Mouse (Mus musculus) midbrain, postnatal 0 days (tissue): Measurements from ENCODE around the gene Hoxa11. TPM values are rescaled to one million over a fixed set of nuclear protein-coding genes. Genes with fewer than 3 reads are reported as not detected.

Experiments used
- ATAC-seq: fragments of 200-750 bp; cut with Nextera tagmentation; 2 replicates; pipeline ENCODE4 v1.8.0; 2017; ENCODE audit warnings: moderate number of reproducible peaks, mild to moderate bottlenecking, moderate TSS enrichment, moderate library complexity; ENCODE audit not compliant: low FRiP score
- DNase-seq: peaks from one replicate; pipeline ENCODE4 v3.0.0-alpha.2; 2015; ENCODE audit warnings: low spot score
- H3K27ac ChIP-seq: fragments of 300-500 bp; sonication (generic); 2 replicates; pipeline ENCODE4 v1.5.1; 2014; ENCODE audit warnings: low read depth, mild to moderate bottlenecking, low read length, mixed read lengths
- H3K27me3 ChIP-seq: fragments of 300-500 bp; sonication (generic); 2 replicates; pipeline ENCODE4 v1.6.1; 2014; ENCODE audit warnings: low read length, control low read depth, mixed read lengths; ENCODE audit not compliant: insufficient read depth
- H3K36me3 ChIP-seq: fragments of 300-500 bp; sonication (generic); 2 replicates; pipeline ENCODE4 v1.6.1; 2014; ENCODE audit warnings: low read length, control low read depth, mixed read lengths; ENCODE audit not compliant: insufficient read depth
- H3K4me1 ChIP-seq: fragments of 300-500 bp; sonication (generic); 2 replicates; pipeline ENCODE4 v1.6.1; 2014; ENCODE audit warnings: mild to moderate bottlenecking, control low read depth, antibody characterized with exemption, low read length, mixed read lengths; ENCODE audit not compliant: insufficient read depth
- H3K4me2 ChIP-seq: fragments of 300-500 bp; sonication (generic); 2 replicates; pipeline ENCODE4 v1.6.1; 2014; ENCODE audit warnings: low read depth, mild to moderate bottlenecking, low read length, mixed read lengths; ENCODE audit not compliant: poor library complexity, severe bottlenecking
- H3K4me3 ChIP-seq: fragments of 300-500 bp; sonication (generic); 2 replicates; pipeline ENCODE4 v1.5.1; 2014; ENCODE audit warnings: low read depth, mild to moderate bottlenecking, low read length, moderate library complexity
- H3K9ac ChIP-seq: fragments of 300-500 bp; sonication (generic); replicated peaks from 2 replicates; pipeline ENCODE4 v1.6.1; 2014; ENCODE audit warnings: mild to moderate bottlenecking, low read length, moderate library complexity, mixed read lengths; ENCODE audit not compliant: poor library complexity, severe bottlenecking
- H3K9me3 ChIP-seq: fragments of 300-500 bp; sonication (generic); 2 replicates; pipeline ENCODE4 v1.6.1; 2016; ENCODE audit warnings: low read length, control low read depth
- CTCF ChIP-seq: IDR thresholded peaks from 2 replicates; pipeline ENCODE4 v1.5.1; 2016; ENCODE audit warnings: antibody characterized with exemption, mild to moderate bottlenecking
- WGBS: fragments of 180-500 bp; shearing (Covaris S2); extraction: QIAGEN DNeasy Blood & Tissue Kit; methylation state at CpG from one replicate; pipeline ENCODE4 v1.1.7; 2014; 5-methylcytosine and 5-hydroxymethylcytosine counted together
- polyA plus RNA-seq: library from polyadenylated mRNA; unstranded; fragments of >200 nt; fragmentation: Nextera tagmentation; extraction: Ambion mirVana; gene quantifications from 2 replicates; pipeline ENCODE4 v1.2.1, GENCODE M21; 2015
- total RNA-seq: library from RNA; depleted of rRNA; stranded (reverse); fragments of >200 nt; gene quantifications from 2 replicates; pipeline ENCODE4 v1.2.3, GENCODE M21; 2014

The Hoxa11 gene
- total and polyA plus RNA-seq, 2 experiments from 2014 or later, result not detected

DNA sequence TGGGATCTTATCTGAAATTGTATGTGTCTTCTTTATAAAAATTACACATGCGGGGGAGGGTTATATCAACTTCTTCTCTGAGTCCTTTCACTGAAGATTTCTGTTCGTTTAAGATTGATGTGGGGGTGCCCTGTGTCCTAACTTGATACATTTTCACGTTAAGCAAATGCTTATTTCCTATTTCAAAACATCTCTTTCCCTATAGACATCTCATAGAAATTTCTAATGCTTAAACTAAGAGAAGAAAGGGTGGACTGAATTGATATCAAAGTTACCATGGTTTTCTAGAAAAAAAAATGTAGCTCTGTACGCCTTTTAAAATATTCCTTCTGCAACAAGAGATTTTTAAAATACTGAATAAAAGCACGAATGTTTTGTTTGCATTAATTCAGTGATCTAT is 21.6 kb upstream of the Hoxa11 start:
- ATAC-seq (no peak), DNase-seq (no peak)
- H3K4me1 ChIP-seq, result no peaks in the 10 kb centered on the region; the same call in 1 of the 2 replicates
- peaks cover 95% of the 10 kb centered on the region for H3K27me3 ChIP-seq
- no peak for TF ChIP-seq CTCF
- no peak overlapping the region for H3K9ac ChIP-seq
- no peaks in the 10 kb centered on the region for H3K36me3 ChIP-seq
- H3K4me2 ChIP-seq, result no peak overlapping the region
- 15% methylated on average over 5 of the region's 5 CpGs for WGBS
- H3K27ac ChIP-seq, result no peak overlapping the region
- no peak overlapping the region for H3K4me3 ChIP-seq
- no peaks in the 10 kb centered on the region for H3K9me3 ChIP-seq

- ATAC-seq, result no peak
- no peak overlapping the region for H3K9ac ChIP-seq
- H3K27me3 ChIP-seq, result peaks cover 97% of the 10 kb centered on the region
- no peaks in the 10 kb centered on the region for H3K9me3 ChIP-seq
- H3K36me3 ChIP-seq, result no peaks in the 10 kb centered on the region
- no peak for DNase-seq
- 2% methylated on average over 9 of the region's 9 CpGs for WGBS
- TF ChIP-seq CTCF, result no peak
- H3K4me1 ChIP-seq, result no peaks in the 10 kb centered on the region; the same call in 1 of the 2 replicates
- no peak overlapping the region for H3K4me3 ChIP-seq
- H3K4me2 ChIP-seq, result no peak overlapping the region
- H3K27ac ChIP-seq, result no peak overlapping the region
Measured at GRCm38 (mm10) chr6:52266666-52266985, 21.0 kb upstream of the Hoxa11 start.

DNA sequence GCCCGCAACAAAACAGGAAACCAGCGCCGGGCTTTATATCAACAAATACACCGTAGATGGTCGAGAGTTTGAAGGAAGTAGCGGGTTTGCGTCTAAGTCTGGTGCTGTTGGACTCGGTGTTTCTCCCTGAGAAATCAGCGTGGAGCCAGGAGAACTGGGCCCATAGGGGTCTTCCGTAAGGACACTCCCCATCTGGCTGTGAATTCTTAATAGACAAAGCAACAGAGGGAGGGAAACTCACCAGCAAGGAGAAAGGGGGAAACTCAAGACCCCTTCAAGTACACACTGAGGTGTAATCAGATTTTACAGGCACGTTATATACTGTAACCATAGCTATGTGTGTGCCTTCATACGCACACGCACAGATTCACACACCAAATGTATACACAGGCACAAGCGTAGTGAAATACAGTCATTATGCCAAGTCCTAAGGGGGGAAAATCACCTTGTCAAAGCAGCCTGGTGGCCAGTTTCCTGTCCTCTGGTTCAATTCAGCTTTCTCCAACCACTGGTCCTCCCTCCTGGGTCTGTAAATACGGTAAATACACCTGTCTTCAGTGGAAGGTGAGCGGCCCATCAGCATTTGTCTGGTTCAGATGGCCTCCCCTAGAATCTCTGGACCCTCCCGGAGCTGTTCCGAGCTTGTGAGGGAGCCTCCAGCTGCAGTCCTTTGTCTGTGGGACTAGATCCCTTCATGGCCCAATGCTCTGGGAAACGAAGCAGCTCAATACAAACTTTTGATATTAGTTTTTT is 20.5 kb upstream of the Hoxa11 start:
- H3K36me3 ChIP-seq, result no peaks in the 10 kb centered on the region
- H3K9ac ChIP-seq, result no peak overlapping the region
- ATAC-seq, result no peak
- no peak for TF ChIP-seq CTCF
- WGBS, result under 1% methylated on average over 19 of the region's 19 CpGs
- peaks cover 95% of the 10 kb centered on the region for H3K27me3 ChIP-seq
- H3K4me2 ChIP-seq, result no peak overlapping the region
- H3K4me1 ChIP-seq, result no peaks in the 10 kb centered on the region; the same call in 1 of the 2 replicates
- DNase-seq, result no peak
- H3K9me3 ChIP-seq, result no peaks in the 10 kb centered on the region
- H3K27ac ChIP-seq, result no peak overlapping the region
- H3K4me3 ChIP-seq, result no peak overlapping the region

DNA sequence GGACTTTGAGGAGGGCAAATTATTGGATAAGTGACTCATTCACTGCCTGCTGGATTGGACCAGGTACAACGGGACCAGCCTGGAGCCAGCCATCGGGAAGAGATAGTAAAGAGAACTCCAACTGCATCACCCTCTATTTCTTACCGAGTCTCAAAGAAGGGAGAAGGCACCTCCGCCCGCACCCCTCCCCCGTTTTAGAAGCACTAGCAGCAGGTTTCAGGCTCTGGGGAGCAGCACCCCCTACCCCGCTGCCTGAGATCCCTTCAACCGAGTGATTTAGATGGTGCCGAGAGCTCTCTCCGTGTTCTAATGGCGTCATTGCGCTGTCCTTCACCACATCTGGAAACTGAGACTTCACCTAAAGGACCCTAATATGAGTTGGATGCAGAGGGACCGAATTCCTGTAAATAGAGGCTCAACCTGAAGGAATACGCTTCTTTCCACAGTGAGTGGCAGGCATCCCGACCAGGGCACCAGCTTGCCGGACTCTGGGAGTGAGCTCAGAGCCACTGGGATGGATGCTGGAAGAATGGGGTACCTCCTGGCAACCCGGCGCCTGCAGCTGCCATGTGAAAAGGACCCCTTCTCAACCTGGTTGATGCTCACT is 19.8 kb upstream of the Hoxa11 start:
- H3K4me2 ChIP-seq, result no peak overlapping the region
- no peak overlapping the region for H3K27ac ChIP-seq
- no peak for TF ChIP-seq CTCF
- no peak overlapping the region for H3K4me3 ChIP-seq
- H3K9ac ChIP-seq, result no peak overlapping the region
- no peaks in the 10 kb centered on the region for H3K9me3 ChIP-seq
- DNase-seq, result no peak
- peaks cover 93% of the 10 kb centered on the region for H3K27me3 ChIP-seq
- under 1% methylated on average over 18 of the region's 18 CpGs for WGBS
- H3K4me1 ChIP-seq, result no peaks in the 10 kb centered on the region
- no peak for ATAC-seq
- no peaks in the 10 kb centered on the region for H3K36me3 ChIP-seq

DNA sequence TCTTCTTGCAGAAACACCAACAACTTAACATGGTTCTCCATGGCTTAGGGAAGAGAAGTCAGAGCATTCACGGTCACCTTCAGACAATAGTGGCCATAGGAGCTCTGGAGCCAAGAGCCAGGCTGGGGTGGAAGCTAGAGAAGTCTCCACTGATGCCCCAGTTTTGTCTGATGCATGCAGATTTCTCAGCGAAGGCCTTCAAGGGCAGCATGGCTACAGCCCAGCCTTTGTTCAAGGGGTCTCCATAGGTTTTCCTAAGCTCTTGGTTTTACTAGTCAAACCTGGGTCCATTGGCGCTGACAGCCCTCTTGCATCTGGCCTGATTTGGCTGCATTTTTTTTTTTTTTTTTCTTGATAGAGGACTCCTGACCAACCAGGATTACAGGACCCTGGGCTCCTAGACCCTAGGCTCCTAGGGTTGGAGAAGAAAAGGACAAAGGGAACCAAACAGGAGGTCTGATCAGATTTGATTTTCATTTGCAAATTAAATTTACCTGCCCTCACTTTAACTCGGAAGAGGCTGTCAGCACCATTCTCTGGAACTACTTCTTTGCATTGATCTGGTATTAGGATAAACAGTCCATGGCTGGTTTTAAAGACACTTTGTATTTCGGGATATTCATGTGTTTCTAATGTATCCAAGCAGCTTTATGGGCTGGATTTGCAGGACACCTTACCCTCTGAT is 18.6 kb upstream of the Hoxa11 start:
- Histone ChIP-seq H3K27ac (no peak overlapping the region), H3K4me3 (no peak overlapping the region), H3K4me1 (no peaks in the 10 kb centered on the region), H3K4me2 (no peak overlapping the region), H3K9ac (no peak overlapping the region), H3K27me3 (peaks cover 92% of the 10 kb centered on the region), H3K36me3 (no peaks in the 10 kb centered on the region), H3K9me3 (no peaks in the 10 kb centered on the region)
- WGBS, result 3% methylated on average over 5 of the region's 5 CpGs
- no peak for TF ChIP-seq CTCF
- no peak for DNase-seq
- no peak for ATAC-seq

GRCm38 (mm10) chr6:52263321-52263585 is 17.6 kb upstream of the Hoxa11 start:
- no peak for TF ChIP-seq CTCF
- 1% methylated on average over 6 of the region's 6 CpGs for WGBS
- Histone ChIP-seq H3K27ac (no peak overlapping the region), H3K9me3 (no peaks in the 10 kb centered on the region), H3K4me1 (no peaks in the 10 kb centered on the region), H3K4me2 (no peak overlapping the region), H3K9ac (no peak overlapping the region), H3K4me3 (no peak overlapping the region), H3K27me3 (peaks cover 88% of the 10 kb centered on the region), H3K36me3 (no peaks in the 10 kb centered on the region)
- no peak for ATAC-seq
- no peak for DNase-seq
